Mouse (Mus musculus): ENCODE measurements around the gene Spock2. TPM values are rescaled to one million over a fixed set of nuclear protein-coding genes. Genes with fewer than 3 reads are reported as not detected.
A peak's percentile ranks its signal among the peaks of the same experiment; 100 is the strongest.

The Spock2 gene
- 10 to 100 TPM; 10.3 to 16.2 TPM for total RNA-seq (2021)
- long read RNA-seq, experiment 1, partial matches to known transcripts = 1 of 1 reads
- long read RNA-seq, experiment 1, other reads (novel, unspliced or antisense) = 0 of 1 reads
- long read RNA-seq, experiment 2, partial matches to known transcripts = 0 of 2 reads
- long read RNA-seq, experiment 2, other reads (novel, unspliced or antisense) = 2 of 2 reads

DNA sequence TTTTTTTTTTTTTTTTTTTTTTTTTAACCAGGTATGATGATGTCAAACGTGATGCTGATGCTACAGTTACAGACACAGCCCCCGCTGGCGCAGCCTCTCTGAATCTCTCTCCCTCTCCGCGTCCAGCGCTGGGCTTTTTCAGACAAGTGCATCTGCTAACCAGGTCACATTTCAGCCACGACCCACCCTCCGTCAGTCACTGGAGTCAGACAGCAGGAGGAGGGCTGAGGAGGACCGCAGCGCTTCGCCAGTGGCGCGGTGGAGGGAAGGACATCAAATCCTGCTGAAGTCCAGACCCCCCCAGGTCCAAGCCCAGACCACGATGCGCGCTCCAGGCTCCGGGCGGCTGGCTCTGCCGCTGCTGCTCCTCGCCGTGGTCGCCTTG is at the start of gene Spock2:
TSS of gene Spock2 (plus strand) at position 74 of the 385 bp plus-strand sequence.
- DNase-seq = peak in 1 of 2 experiments; percentile 40

DNA sequence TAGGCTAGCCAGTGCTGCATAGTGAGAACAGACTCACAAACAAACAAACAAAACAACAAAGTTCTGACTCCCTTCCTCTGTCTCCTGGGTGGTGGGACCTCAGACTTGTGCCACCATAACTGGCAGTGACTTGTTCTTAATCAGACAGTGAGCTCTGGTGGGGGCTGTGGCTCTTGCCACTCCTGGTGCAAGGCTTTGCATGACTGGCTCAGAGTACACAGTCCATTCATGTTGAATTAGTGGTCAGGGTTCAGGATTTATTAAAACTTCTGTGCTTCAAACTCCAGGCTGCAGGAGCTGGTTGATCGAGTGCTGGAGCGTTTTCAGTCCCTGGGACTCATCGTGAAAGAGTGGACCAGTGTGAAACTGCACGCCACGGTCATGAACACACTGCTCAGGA is 43.8 kb upstream of the Spock2 start:
- DNase-seq = no peak

DNA sequence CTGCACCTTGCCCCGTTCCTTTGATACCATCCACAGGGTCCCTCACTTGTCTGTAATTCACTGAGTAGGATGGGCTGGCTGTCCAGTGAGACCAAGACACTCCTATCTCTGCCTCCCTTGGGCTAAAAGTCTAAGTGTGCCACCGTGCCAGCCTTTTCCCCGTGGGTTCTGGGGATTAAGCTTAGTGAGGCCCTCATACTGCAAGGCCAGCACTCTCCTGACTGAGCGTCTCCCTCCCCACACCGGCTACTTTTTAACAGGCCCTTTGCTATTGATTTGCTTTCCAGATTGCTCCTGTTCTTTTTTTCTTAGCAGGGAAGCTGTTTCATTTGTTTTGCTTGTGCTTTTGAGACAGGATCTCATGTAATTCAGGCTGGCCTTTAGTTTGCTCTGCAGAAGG is 43.1 kb upstream of the Spock2 start:
- DNase-seq = no peak

DNA sequence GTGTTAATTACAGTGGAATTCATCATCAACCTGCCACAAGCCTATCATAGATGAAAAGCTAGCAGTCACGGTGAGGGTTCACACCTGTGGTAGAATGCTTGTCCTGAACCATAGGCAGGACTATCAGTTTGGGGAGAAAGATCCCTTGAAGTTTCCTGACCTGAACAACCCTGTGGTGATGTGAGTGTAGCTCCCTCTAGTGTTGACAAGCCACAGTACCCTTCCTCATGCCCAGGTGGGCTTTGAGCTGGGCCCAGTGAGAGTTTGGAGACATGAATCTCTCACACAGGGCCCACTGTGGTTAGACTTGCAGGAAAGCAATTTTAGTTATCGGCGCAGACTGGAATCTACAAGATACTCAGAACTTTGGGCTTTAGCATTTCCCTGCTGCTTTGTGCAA is 39.5 kb upstream of the Spock2 start:
- DNase-seq = peak; percentile 37 to 58

DNA sequence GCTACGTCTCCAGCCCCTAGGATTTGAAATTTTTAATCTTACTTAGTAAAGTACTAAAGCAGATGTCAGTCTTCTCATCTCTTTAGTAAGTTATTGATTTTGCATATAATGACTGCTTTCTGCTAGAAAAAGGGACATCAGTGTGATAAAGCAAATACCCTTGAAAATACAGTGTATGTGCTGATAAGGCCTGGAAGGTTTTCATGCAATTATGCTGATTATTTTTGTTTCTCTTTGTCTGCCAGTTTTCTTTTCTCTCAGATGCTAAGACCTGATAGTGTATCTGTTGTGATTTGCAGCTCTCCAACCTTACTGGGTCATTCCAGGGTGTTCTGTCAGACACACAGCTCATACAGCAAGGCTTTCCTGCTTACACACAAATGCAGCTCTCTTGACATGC is 30.9 kb upstream of the Spock2 start:
- DNase-seq = no peak

DNA sequence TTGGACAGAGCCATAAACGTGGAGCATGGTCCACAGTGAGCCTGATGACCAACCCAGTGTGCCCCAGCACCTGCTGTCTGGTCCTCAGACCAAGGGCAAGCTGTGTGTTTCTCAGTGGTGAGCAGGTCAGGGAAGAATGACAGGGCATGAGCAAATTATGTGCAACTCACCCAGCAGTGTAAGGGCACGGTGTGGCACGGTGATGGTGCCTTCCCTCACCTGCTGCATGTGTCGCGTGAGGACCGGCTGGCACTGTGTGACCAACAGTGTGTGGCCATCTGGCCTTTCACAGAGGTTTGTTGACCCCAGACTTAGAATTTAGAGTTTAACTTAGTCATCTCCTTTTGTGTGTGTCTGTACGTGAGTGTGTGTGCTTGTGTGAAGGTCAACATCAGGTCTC is 28.8 kb upstream of the Spock2 start:
- DNase-seq = no peak

DNA sequence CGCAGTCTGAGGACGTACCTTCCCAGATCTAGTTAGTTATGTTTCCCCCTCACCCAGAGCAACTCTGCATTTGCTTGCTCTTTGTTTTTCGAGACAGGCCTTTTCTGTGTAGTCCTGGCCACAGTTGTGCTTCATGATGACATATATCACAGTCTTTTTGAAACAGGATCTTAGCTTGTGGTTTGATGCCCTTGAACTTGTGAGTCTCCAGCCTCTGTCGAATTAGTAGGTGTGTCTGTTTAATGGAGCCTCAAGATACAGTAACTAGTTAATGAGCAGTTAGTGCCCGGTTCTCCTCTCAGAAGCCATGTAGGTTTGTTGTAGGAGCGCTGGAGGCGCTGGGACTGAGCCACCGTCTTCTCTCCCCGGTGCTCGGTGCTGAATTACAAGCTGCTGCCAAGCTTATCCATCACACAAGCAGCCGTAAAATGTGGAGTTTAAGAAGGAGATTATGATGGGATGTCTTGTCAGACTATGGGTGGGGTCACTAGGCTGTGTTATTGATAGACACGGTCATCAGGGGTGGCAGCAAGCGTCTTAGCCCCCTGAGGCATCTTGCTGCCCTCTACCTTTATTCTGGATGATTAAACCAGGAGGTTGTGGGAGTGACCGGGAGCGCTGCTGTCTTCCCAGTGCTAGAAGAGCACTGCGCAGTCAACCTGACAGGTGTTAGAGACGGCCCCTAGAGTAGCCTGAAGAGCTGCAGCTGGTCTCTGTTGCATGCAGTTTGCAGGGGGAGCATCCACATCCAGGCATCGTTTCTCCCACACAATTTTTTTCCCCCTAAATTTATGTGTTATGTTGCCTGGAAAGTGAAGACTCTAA is 28.1 kb upstream of the Spock2 start:
- DNase-seq = no peak

DNA sequence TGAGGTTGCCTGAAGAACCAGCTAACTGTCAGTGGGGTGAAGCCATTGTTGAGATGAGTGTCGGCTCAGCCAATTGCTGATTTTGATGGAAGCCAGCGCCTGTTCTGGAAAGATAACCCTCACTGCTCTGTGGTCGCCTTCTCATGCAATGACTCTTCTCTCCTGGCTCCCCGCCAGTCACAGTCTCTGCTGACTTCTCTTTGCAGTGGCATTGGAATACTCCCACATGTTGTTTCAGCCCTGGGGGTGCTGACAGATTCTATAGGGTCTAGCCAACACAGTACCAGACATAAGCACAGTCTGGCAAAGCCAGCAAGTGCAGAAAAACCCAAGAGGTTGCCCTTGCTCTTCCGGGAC is 27.5 kb upstream of the Spock2 start:
- peak; percentile 70 to 78 for DNase-seq

DNA sequence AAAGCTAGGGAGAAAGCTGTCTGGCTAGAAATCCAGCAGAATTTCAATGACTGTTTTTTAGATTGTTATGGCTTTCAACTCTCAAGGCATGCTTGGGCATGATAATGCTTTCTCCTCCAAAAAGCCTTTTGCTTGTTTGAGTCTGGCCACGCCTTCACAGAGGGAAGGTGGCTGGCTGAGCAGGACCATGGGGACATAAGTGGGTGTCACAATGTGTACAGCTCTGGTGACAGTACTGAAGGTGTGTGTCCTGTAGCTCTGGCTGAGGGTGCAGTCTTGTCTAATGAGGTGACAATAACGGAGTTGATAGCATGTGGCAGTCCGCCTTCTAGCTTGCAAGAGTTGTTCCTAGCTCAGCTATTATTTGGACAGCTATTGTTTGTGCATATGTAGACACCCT is 25.8 kb upstream of the Spock2 start:
- DNase-seq = peak; percentile 47 to 51

DNA sequence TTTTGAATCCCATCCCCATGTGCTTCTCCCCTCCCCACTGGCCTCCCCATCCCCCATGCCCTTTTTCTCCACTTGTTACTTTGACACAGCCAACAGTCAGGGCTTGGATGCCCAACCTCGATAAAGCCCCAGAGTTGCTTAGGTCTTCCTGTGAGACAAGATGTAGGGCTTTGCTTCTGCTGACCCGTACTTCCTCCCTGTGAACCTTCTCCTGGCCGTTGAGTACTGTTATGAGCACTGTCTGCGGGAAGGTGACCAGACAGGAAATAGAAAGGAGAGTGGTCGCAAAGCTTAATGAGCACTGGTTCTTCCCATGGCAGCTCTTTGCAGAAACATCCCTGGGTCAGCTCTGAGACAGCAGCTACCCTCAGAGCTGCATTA is 25.4 kb upstream of the Spock2 start:
- no peak for DNase-seq

DNA sequence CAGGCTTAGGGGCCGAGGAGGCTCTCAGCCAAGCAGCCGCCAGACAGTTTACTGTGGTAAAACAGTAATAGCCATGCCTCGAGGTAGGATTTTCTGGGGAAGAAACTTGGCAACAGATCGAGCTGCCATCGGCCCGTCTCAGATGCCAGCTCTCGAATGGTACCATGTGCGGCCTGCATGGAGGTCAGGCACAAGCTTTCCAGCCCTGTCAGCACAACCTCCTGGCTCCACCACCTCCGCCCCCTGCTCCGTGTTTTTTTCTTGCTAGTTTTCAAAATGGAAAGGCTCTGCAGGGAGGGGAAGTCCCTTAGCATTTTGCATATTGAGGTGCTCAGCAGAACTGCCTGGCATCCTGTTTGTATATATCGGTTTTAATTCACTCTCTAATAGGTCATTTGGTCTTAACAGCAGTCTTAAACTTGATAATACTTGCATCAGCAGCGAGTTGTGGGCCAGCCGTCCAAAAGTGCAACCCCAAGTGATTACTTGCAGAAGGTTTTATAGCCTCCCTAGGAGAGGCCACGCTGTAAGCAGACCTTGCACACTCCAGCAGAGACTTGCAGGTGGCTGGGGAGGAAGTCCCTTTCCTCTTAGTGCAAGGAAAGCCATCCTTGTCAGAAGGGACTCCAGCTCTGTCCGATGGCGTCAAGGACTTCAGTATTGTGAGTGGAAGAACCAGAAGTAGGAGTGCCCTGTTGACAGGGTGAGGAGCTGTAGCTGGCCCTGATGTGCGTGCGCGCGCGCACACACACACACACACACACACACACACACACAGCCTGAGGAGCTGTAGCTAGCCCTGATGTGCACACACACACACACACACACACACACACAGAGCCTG is 24.8 kb upstream of the Spock2 start:
- DNase-seq = peak; percentile 71

DNA sequence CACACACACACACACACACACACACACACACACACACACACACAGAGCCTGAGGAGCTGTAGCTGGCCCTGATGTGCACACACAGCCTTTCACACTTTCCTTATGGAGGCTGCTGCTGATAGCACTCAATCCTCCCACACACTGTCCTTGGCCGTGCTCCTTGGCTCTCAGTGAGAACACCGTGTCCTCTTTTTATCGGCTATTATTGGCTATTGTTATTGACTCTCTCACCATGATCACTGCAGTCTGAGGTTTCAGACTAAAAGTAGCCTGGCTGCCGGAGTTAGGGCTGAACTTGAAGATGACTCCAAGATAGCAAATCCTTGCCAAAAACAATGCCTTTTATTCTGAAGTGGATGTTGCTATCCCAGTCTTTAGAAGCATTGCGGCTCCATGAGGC is 24.1 kb upstream of the Spock2 start:
- DNase-seq = peak; percentile 91 to 95

DNA sequence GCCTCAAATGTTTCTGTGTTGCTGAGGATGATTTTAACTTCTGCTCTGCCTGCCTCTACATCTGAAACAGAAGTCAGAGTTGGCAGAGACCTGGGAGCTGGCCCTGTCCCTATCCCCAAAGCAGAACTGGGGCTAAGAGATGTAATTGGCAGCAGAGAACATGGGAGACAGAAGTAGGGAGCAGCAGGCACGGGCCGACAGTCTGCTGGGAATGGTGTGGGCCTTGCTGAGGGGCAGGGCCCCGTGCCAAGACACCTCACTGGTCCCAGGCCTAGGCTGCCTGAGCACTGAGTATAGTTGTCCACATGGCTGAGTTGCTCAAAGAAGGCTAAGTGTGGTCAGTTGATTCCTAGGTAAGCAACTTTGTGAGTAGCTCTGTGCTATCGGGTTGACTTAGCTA is 22.0 kb upstream of the Spock2 start:
- DNase-seq = peak; percentile 37 to 39

DNA sequence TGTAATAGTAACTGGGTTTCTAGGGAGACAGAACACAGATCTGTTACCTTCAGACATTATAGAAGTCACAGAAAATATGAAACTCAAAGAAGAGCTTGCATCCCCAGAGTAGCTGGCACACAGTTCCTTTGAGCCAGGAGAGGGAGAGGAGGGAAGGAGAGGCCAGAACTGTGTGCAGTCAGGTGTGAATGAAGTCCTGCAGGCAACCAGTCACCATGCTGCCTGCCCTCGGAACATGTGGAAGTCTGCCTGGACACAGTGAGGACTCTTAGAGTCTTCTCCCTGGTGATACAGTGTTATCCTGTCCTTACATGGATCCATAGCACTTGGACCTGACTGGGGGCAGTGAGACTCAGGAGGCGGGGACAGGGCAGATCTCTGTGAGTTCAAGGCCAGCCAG is 13.7 kb upstream of the Spock2 start:
- DNase-seq = no peak

DNA sequence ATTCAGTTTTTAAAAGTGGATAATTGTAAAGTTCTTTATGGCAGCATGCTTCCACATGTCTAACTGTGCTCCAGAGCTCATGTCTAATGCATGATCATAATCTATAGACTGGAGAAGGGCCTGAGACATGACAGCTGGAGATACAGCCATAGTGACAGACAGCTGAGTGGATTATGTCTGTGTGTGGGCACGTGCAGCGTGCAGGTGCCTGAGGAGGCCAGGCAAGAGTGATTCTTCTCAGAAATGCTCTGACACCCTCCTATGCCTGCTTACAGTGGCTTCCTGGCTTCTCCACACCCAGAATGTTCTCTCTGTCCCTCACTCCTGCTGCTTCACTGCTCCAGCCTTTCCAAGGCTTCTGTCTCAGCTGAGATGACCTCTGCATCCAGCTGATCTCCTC is 12.3 kb upstream of the Spock2 start:
- no peak for DNase-seq

DNA sequence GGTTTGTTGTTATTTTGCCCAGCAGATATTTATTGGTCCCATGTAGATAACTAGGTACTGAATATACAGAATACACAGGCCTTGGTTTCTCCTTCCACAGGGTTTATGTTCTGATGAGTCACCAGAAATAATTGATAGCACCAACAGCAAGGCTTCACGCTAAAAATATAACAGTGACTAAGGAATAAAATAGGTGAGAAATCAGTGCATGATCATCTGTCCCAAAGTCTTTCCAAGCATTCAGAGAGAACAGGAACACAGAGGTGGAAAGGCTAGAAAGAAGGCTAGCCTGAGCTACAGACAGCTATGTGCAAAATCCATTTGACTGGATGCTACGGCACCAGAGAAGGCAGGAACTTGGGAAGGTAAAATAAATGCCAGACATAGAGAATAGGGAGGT is 10.5 kb upstream of the Spock2 start:
- no peak for DNase-seq

DNA sequence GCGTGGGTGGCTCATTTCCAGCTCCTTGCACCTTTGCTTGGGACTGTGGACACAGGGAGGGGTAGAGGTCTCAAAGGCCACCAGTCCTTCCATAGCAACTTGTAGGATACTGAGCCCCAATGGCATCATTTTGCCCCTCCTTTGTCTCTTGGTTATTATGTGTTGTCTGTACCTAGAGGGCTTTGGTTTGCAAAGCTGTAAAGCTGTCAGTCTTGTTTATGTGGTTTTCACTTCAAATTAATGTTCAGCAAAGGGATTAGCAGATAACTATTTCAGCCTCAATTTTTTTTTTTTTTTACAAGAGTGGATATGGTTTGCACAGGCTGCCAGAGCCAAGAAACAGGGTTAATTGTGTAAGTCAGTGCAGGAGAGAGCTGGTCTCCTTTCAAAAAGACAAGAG is 9.7 kb upstream of the Spock2 start:
- DNase-seq = no peak

DNA sequence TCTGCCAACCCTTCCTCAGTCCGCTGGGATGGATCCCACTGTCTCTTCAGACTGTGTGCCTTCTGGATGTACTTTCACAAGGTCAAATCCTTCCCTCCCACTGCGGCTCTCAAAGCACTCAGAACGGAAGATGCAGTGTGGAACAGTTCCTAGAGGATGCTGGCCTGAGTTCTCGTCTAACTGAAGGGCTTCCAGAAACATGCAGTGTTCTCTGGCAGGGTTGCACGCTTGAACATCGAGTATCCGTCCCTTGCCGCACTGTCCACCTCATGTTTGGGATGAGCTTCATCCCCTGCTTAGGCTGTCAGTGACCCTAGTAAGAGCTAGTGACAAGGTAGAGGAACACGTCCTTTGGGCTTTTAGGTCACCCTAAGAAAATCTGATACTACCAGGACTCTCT is 8.9 kb upstream of the Spock2 start:
- no peak for DNase-seq

DNA sequence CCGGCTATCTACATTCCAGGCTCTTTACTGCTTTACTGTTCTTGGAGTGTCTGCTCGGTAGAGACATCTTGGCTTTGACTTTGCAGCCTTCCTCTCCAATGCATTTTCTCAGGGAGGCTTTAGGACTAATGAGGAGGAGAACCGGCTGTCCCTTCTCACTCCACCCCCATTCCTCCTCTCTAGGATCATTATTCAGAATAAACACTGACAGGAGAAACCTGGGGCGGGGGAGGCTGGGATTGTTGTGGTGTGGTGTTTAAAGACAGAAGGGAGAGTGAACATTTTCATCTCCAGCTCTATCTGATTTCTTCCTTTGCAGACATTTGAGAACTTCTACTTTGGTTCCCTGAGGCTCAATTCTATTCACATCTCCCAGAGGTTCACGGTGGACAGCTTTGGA is 8.2 kb upstream of the Spock2 start:
- no peak for DNase-seq

DNA sequence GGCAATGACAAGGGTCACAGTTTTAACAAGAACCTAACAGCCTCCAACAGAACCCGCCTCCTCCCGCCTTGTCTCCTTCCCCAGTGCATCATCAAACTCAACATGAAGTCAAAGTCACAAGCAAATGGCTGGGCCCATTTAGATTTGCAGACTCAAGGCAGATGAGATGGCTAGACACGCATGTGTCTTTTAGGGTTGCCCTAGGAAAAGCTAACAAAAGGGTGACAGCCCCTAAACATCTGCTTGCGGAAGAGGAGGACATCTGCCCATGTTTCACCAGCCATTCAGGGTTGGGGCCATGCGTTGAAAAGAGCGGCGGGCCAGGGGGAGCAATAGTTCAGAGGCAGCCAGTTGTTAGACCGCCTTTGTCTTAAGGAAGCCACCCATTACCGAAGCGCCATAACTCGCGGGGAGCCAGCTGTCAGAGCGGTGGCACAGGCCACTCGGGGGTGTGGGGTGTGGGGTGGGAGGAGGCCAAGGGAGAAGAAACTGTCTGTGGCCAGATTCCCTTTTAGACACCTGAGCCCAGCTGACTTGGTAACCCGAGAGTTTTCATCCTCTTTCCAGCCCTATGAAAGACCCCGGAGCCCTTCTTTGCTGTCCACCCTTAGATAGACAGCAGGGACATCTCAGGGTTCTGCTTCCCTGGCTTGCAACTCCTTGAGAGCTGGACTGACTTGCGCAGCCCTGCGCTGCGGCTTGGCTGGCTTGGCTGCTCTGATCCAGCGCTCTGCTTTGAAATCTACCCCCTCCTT is 451 bp upstream of the Spock2 start:
- no peak for DNase-seq

DNA sequence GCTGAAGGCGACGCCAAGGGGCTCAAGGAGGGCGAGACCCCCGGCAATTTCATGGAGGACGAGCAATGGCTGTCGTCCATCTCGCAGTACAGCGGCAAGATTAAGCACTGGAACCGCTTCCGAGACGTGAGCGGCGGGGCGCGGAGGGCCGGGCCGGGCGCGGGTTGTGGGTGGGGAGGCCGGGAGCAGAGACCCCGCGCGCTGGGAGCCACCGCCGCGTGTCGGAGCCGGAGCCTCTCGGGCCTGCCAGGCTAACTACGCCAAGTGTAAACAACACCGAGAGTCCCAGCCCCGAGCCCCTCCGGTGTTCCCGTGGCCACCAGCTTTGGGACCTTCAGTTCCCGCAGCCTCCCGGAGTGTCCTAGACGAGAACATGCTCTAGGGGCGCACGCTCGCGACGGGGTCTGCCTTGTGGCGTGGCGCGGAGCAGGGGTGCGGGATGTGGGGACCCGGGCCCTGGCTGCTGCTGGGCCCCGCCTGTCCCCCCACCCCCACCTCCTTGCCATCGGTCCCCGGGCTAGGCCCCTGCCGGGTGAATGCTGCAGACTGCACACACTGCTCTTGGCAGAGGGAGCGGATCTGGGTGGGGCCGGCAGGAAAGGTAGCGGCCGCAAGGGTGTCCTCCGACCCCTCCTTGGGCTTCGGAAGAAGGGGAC is 640 bp downstream of the Spock2 start:
- DNase-seq = peak; percentile 70 to 77

DNA sequence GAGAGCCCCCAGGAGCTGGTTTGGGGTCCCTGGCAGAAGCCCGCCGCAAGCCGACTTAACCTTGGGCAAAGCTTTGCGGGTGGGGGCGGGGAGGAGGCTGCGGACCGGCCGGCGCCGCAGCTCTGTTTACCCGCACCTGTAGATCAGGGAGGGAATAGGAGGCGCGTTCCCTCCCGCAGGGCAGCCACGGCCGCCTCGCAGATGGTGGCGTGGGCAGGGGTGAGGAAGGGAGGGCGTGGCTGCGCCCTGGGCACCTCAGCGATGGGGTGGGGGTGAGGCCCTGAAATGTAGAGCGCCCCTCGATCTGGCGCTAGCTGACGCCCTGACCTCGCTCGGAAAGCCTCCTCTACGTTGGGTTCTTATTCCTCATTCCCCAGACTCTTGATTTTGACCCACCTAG is 1.4 kb downstream of the Spock2 start:
- DNase-seq = peak in 1 of 2 experiments; percentile 25

All from heart, adult 18-20 months (tissue).